Mouse (Mus musculus): ENCODE results near the gene Cpsf3. TPM values are rescaled to one million over a fixed set of nuclear protein-coding genes. Genes with fewer than 3 reads are reported as not detected.

Cpsf3 gene
- total and polyA plus RNA-seq, 2 experiments, result 16.1 to 28.7 TPM

- peaks cover 5% of the 10 kb centered on the region; the same call in 1 of the 2 replicates for H3K36me3 ChIP-seq (ENCODE audit: control insufficient read depth, insufficient read depth, low read length)
- no peak overlapping the region for H3K4me3 ChIP-seq (ENCODE audit: insufficient read depth, low read depth, low read length)
- TF ChIP-seq CTCF (IDR thresholded peaks at IDR 0.05; ENCODE audit: low read depth, low read length), result no peak
- TF ChIP-seq POLR2A (IDR thresholded peaks at IDR 0.05; ENCODE audit: extremely low read depth, insufficient read depth, low read length), result no peak
- DNase-seq (ENCODE audit: extremely low read depth, low read depth, low spot score), result peak; percentile 46
- no peaks in the 10 kb centered on the region for H3K27me3 ChIP-seq (ENCODE audit: control insufficient read depth, insufficient read depth, low read length)
- H3K79me2 ChIP-seq (ENCODE audit: control insufficient read depth, insufficient read depth, low read length), result no peaks in the 10 kb centered on the region
- H3K9ac ChIP-seq (ENCODE audit: low read depth, low read length), result no peak overlapping the region
- 43% methylated on average over 4 of the region's 4 CpGs for whole genome bisulfite sequencing
- H3K27ac ChIP-seq (replicated peaks; ENCODE audit: insufficient read depth, low read depth, low read length), result no peak overlapping the region
- peaks cover 4% of the 10 kb centered on the region; the same call in 1 of the 2 replicates for H3K4me1 ChIP-seq (ENCODE audit: control insufficient read depth, insufficient read depth, low read length)
These were observed 23.7 kb upstream of the Cpsf3 start for GRCm38 (mm10) chr12:21261521-21261920.

- TF ChIP-seq CTCF (IDR thresholded peaks at IDR 0.05; ENCODE audit: low read depth, low read length) (no peak), POLR2A (IDR thresholded peaks at IDR 0.05; ENCODE audit: extremely low read depth, insufficient read depth, low read length) (no peak)
- Histone ChIP-seq H3K79me2 (ENCODE audit: control insufficient read depth, insufficient read depth, low read length) (no peaks in the 10 kb centered on the region), H3K36me3 (ENCODE audit: control insufficient read depth, insufficient read depth, low read length) (peaks cover 6% of the 10 kb centered on the region; the same call in 1 of the 2 replicates), H3K9ac (ENCODE audit: low read depth, low read length) (no peak overlapping the region), H3K27me3 (ENCODE audit: control insufficient read depth, insufficient read depth, low read length) (no peaks in the 10 kb centered on the region), H3K27ac (replicated peaks; ENCODE audit: insufficient read depth, low read depth, low read length) (no peak overlapping the region), H3K4me1 (ENCODE audit: control insufficient read depth, insufficient read depth, low read length) (peaks cover 4% of the 10 kb centered on the region; the same call in 1 of the 2 replicates), H3K4me3 (ENCODE audit: insufficient read depth, low read depth, low read length) (no peak overlapping the region)
- DNase-seq (ENCODE audit: extremely low read depth, low read depth, low spot score), result no peak
- 98% methylated on average over 5 of the region's 5 CpGs for WGBS
These were observed 21.9 kb upstream of the Cpsf3 start for GRCm38 (mm10) chr12:21263256-21263655.

- 69% methylated on average over 5 of the region's 5 CpGs for whole genome bisulfite sequencing
- H3K9ac ChIP-seq (ENCODE audit: low read depth, low read length), result no peak overlapping the region
- DNase-seq (ENCODE audit: extremely low read depth, low read depth, low spot score), result no peak
- no peak overlapping the region for H3K4me3 ChIP-seq (ENCODE audit: insufficient read depth, low read depth, low read length)
- TF ChIP-seq CTCF (IDR thresholded peaks at IDR 0.05; ENCODE audit: low read depth, low read length), result no peak
- TF ChIP-seq POLR2A (IDR thresholded peaks at IDR 0.05; ENCODE audit: extremely low read depth, insufficient read depth, low read length), result no peak
- H3K4me1 ChIP-seq (ENCODE audit: control insufficient read depth, insufficient read depth, low read length), result peaks cover 4% of the 10 kb centered on the region; the same call in 1 of the 2 replicates
- no peaks in the 10 kb centered on the region for H3K79me2 ChIP-seq (ENCODE audit: control insufficient read depth, insufficient read depth, low read length)
- no peaks in the 10 kb centered on the region for H3K27me3 ChIP-seq (ENCODE audit: control insufficient read depth, insufficient read depth, low read length)
- H3K36me3 ChIP-seq (ENCODE audit: control insufficient read depth, insufficient read depth, low read length), result peaks cover 3% of the 10 kb centered on the region; the same call in 1 of the 2 replicates
- peak overlapping the region; percentile 33 for H3K27ac ChIP-seq (replicated peaks; ENCODE audit: insufficient read depth, low read depth, low read length)
These were observed 20.9 kb upstream of the Cpsf3 start for GRCm38 (mm10) chr12:21264241-21264640.

- Histone ChIP-seq H3K27me3 (ENCODE audit: control insufficient read depth, insufficient read depth, low read length) (no peaks in the 10 kb centered on the region), H3K27ac (replicated peaks; ENCODE audit: insufficient read depth, low read depth, low read length) (peak overlapping the region; percentile 33; the same call in 1 of the 2 replicates), H3K4me1 (ENCODE audit: control insufficient read depth, insufficient read depth, low read length) (peaks cover 4% of the 10 kb centered on the region; the same call in 1 of the 2 replicates), H3K36me3 (ENCODE audit: control insufficient read depth, insufficient read depth, low read length) (peaks cover 3% of the 10 kb centered on the region; the same call in 1 of the 2 replicates), H3K79me2 (ENCODE audit: control insufficient read depth, insufficient read depth, low read length) (no peaks in the 10 kb centered on the region), H3K9ac (ENCODE audit: low read depth, low read length) (no peak overlapping the region), H3K4me3 (ENCODE audit: insufficient read depth, low read depth, low read length) (no peak overlapping the region)
- 23% methylated on average over 3 of the region's 3 CpGs for WGBS
- DNase-seq (ENCODE audit: extremely low read depth, low read depth, low spot score), result peak; percentile 30
- no peak for TF ChIP-seq POLR2A (IDR thresholded peaks at IDR 0.05; ENCODE audit: extremely low read depth, insufficient read depth, low read length)
- no peak for TF ChIP-seq CTCF (IDR thresholded peaks at IDR 0.05; ENCODE audit: low read depth, low read length)
These were observed 20.2 kb upstream of the Cpsf3 start for GRCm38 (mm10) chr12:21264970-21265369.

GRCm38 (mm10) chr12:21265501-21265900 is 19.7 kb upstream of the Cpsf3 start:
- no peak for DNase-seq (ENCODE audit: extremely low read depth, low read depth, low spot score)
- Histone ChIP-seq H3K27ac (replicated peaks; ENCODE audit: insufficient read depth, low read depth, low read length) (no peak overlapping the region), H3K4me1 (ENCODE audit: control insufficient read depth, insufficient read depth, low read length) (peaks cover 4% of the 10 kb centered on the region; the same call in 1 of the 2 replicates), H3K4me3 (ENCODE audit: insufficient read depth, low read depth, low read length) (no peak overlapping the region), H3K36me3 (ENCODE audit: control insufficient read depth, insufficient read depth, low read length) (peaks cover 8% of the 10 kb centered on the region), H3K9ac (ENCODE audit: low read depth, low read length) (no peak overlapping the region), H3K79me2 (ENCODE audit: control insufficient read depth, insufficient read depth, low read length) (no peaks in the 10 kb centered on the region), H3K27me3 (ENCODE audit: control insufficient read depth, insufficient read depth, low read length) (no peaks in the 10 kb centered on the region)
- no peak for TF ChIP-seq POLR2A (IDR thresholded peaks at IDR 0.05; ENCODE audit: extremely low read depth, insufficient read depth, low read length)
- no peak for TF ChIP-seq CTCF (IDR thresholded peaks at IDR 0.05; ENCODE audit: low read depth, low read length)
- WGBS, result 87% methylated on average over 4 of the region's 4 CpGs

Measured in liver, adult 2 months (tissue).